Mouse (Mus musculus) embryonic fibroblast, embryonic 13.5 days (primary cell): ENCODE data around the gene Mprip. TPM values are rescaled to one million over a fixed set of nuclear protein-coding genes. Genes with fewer than 3 reads are reported as not detected.

ENCODE experiments used
- H3K27ac ChIP-seq: 2 replicates; pipeline ENCODE4 v1.5.1; 2012; ENCODE audit warnings: low read length, control low read depth, inconsistent platforms; ENCODE audit not compliant: insufficient read depth
- H3K4me1 ChIP-seq: 2 replicates; pipeline ENCODE4 v1.6.1; 2011; ENCODE audit warnings: low read length; ENCODE audit not compliant: control insufficient read depth, insufficient read depth
- H3K4me3 ChIP-seq: 2 replicates; pipeline ENCODE4 v1.5.1; 2011; ENCODE audit warnings: mild to moderate bottlenecking, control low read depth, low read length; ENCODE audit not compliant: insufficient read depth
- CTCF ChIP-seq: IDR thresholded peaks from 2 replicates; pipeline ENCODE4 v1.5.1; 2011; ENCODE audit warnings: mild to moderate bottlenecking, control low read depth, low read length, moderate library complexity, borderline replicate concordance; ENCODE audit not compliant: insufficient read depth
- POLR2A ChIP-seq: IDR thresholded peaks from 2 replicates; pipeline ENCODE4 v1.6.1; 2011; ENCODE audit warnings: low read depth, mild to moderate bottlenecking, control low read depth, low read length, moderate library complexity
- polyA plus RNA-seq: library from polyadenylated mRNA; stranded (reverse); fragments of >200 nt; gene quantifications from 2 replicates; pipeline ENCODE4 v1.2.4, GENCODE M21; 2011; ENCODE audit warnings: low read depth; ENCODE audit not compliant: missing spikeins, insufficient read length

Mprip gene
- polyA plus RNA-seq, 1 experiment: 233 TPM

GRCm38 (mm10) chr11:59786444-59787198, 125.5 kb downstream of the Mprip start:
- Histone ChIP-seq H3K27ac (no peak overlapping the region), H3K4me3 (no peak overlapping the region), H3K4me1 (no peaks in the 10 kb centered on the region)
- TF ChIP-seq CTCF (no peak), POLR2A (no peak)

GRCm38 (mm10) chr11:59787199-59787781, 126.2 kb downstream of the Mprip start, which contains the start of gene Pld6:
Gene Pld6, minus strand, starts transcription at chr11:59787645.
- TF ChIP-seq POLR2A (no peak), CTCF (no peak)
- H3K4me3 ChIP-seq: 0 out of 2 replicates have a peak within 1 kb of the TSS, but pooled peaks have one; percentile 7
- H3K4me1 ChIP-seq: no peaks in the 10 kb centered on the region
- H3K27ac ChIP-seq: no peak within 1 kb of the TSS

- TF ChIP-seq POLR2A (no peak), CTCF (no peak)
- Histone ChIP-seq H3K4me1 (no peaks in the 10 kb centered on the region), H3K27ac (no peak overlapping the region), H3K4me3 (no peak overlapping the region)
Measured at GRCm38 (mm10) chr11:59789311-59789710, 128.2 kb downstream of the Mprip start.

DNA sequence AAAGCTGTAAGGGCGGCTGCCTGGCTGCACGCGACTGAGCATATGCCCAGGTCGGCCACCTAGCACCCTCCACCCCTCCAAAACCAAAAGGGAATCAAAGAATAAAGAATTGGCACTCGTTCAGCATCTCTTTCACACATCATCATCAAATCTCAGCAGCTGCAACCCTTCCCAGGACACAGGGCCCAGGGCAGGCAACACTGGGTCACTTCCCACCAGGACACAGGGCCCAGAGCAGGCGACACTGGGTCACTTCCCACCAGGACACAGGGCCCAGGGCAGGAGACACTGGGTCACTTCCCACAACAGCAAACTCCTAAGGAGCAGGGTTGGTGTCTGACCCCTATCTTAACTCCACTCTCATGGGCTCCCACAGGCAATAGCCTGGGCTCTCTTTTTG, 132.3 kb downstream of the Mprip start:
- no peak overlapping the region for H3K27ac ChIP-seq
- no peaks in the 10 kb centered on the region for H3K4me1 ChIP-seq
- H3K4me3 ChIP-seq: no peak overlapping the region
- TF ChIP-seq CTCF (no peak), POLR2A (no peak)

- TF ChIP-seq CTCF (0 out of 2 replicates have a peak, but pooled peaks have one; percentile 3), POLR2A (no peak)
- no peaks in the 10 kb centered on the region for H3K4me1 ChIP-seq
- H3K4me3 ChIP-seq: no peak overlapping the region
- H3K27ac ChIP-seq: no peak overlapping the region
Measured at GRCm38 (mm10) chr11:59800412-59800811, 139.3 kb downstream of the Mprip start.

- TF ChIP-seq CTCF (no peak), POLR2A (no peak)
- H3K27ac ChIP-seq: no peak overlapping the region
- no peaks in the 10 kb centered on the region for H3K4me1 ChIP-seq
- H3K4me3 ChIP-seq: no peak overlapping the region
Measured at GRCm38 (mm10) chr11:59801881-59802280, 140.8 kb downstream of the Mprip start.

- H3K4me1 ChIP-seq: 0 out of 2 replicates have a peak, but pooled peaks cover 3% of the 10 kb centered on the region
Measured at GRCm38 (mm10) chr11:59803516-59803915, 142.4 kb downstream of the Mprip start.

GRCm38 (mm10) chr11:59804409-59805110, 143.5 kb downstream of the Mprip start:
- no peak for TF ChIP-seq POLR2A
- no peak for TF ChIP-seq CTCF
- no peak overlapping the region for H3K27ac ChIP-seq
- H3K4me1 ChIP-seq: 0 out of 2 replicates have a peak, but pooled peaks cover 5% of the 10 kb centered on the region
- H3K4me3 ChIP-seq: no peak overlapping the region

More at GRCm38 (mm10) chr11:59803516-59803915, 142.4 kb downstream of the Mprip start:
- H3K4me3 ChIP-seq: no peak overlapping the region
- TF ChIP-seq POLR2A (no peak), CTCF (no peak)
- H3K27ac ChIP-seq: no peak overlapping the region

DNA sequence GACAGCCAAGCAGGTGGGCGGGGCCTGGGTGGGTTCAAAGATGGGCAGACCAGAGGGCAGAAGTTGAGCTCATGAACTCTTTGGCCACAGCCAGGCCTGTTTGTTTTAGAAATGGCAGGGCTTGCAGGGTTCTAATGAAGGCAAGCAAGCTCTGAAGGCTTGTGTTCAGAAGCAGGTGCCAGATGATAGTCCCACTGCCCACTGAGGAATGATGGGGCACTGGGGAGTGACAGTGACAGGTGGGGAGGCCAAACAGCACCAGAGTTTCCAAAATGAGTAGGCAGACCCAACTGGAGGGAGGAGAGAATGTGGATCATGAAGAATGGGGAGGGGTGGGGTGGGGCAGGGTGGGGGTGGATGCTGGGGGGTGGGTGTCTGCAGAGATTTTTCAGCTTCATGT, 144.2 kb downstream of the Mprip start:
- Histone ChIP-seq H3K4me1 (0 out of 2 replicates have a peak, but pooled peaks cover 5% of the 10 kb centered on the region), H3K4me3 (no peak overlapping the region), H3K27ac (no peak overlapping the region)
- TF ChIP-seq CTCF (no peak), POLR2A (no peak)
